ENCODE assay signal across 9 mouse cellular contexts in genomic region chr11:110450091-110450757, GRCm38 (mm10). TPM values are rescaled to one million over a fixed set of nuclear protein-coding genes. Genes with fewer than 3 reads are reported as not detected.
DNase-seq lines count a peak whose midpoint lies in the region; ATAC-seq lines count a peak whose summit lies in the region.
"Had no signal": no experiment of that assay in that cellular context is flagged by ENCODE, and none has a peak within 500 bp of the region (broad histone marks: within the 10 kb centered on the region; RNA-seq: fewer than 3 reads in every experiment).

No protein-coding gene starts in this region.

- H3K4me2 ChIP-seq in hindbrain, embryonic 12.5 days (replicated peaks), result no peak overlapping the region

- peaks cover 16% of the 10 kb centered on the region; the same call in 1 of the 2 replicates for H3K27me3 ChIP-seq in hindbrain, embryonic 12.5 days
- peaks cover 9% of the 10 kb centered on the region for H3K27me3 ChIP-seq in hindbrain, embryonic 10.5 days (ENCODE audit: insufficient read depth, poor library complexity, severe bottlenecking)

- H3K36me3 ChIP-seq in hindbrain, embryonic 12.5 days, result 0 out of 2 replicates have a peak, but pooled peaks cover 6% of the 10 kb centered on the region
- 0 out of 2 replicates have a peak, but pooled peaks cover 7% of the 10 kb centered on the region for H3K36me3 ChIP-seq in hindbrain, embryonic 10.5 days

- H3K27ac ChIP-seq in hindbrain, embryonic 12.5 days, result 0 out of 2 replicates have a peak overlapping the region, but pooled peaks have one; percentile 2
- H3K27ac ChIP-seq in hindbrain, embryonic 10.5 days, result no peak overlapping the region

- H3K4me3 ChIP-seq in hindbrain, embryonic 12.5 days, result no peak overlapping the region
- no peak overlapping the region for H3K4me3 ChIP-seq in hindbrain, embryonic 10.5 days
- H3K4me3 ChIP-seq: layer of hippocampus, adult 2 months had no signal

- no peak overlapping the region for H3K9ac ChIP-seq in hindbrain, embryonic 12.5 days

- 60% methylated on average over 15 of the region's 15 CpGs for WGBS in hindbrain, embryonic 12.5 days
- 75% methylated on average over 15 of the region's 15 CpGs for whole genome bisulfite sequencing in hindbrain, embryonic 10.5 days

- no peak for ATAC-seq in hindbrain, embryonic 12.5 days (ENCODE audit: low FRiP score)

- H3K9me3 ChIP-seq in hindbrain, embryonic 12.5 days (replicated peaks), result no peaks in the 10 kb centered on the region
- H3K9me3 ChIP-seq in hindbrain, embryonic 10.5 days, result no peaks in the 10 kb centered on the region

- no peak for DNase-seq in hindbrain, embryonic 10.5 days (ENCODE audit: low spot score)
- DNase-seq in MEL-GATA-1-ER (ENCODE audit: extremely low read depth, low read depth), result peak; percentile 71
- peak; percentile 26 to 44 for DNase-seq in gastrocnemius, postnatal 4 days (ENCODE audit: low spot score in 2 of 2)
- DNase-seq in kidney, postnatal 4 days, result peak; percentile 69 to 74
- no peak for DNase-seq in left cerebral cortex, adult 18-20 months (ENCODE audit: low spot score in 2 of 2)
- no peak for DNase-seq in yolk sac, embryonic 10.5 days (ENCODE audit: low spot score)
- DNase-seq in frontal cortex, postnatal 25 days (ENCODE audit: low spot score in 2 of 2), result no peak

- peaks cover 40% of the 10 kb centered on the region for H3K4me1 ChIP-seq in hindbrain, embryonic 12.5 days
- H3K4me1 ChIP-seq in hindbrain, embryonic 10.5 days (replicated peaks), result peaks cover 40% of the 10 kb centered on the region

RNA-seq across cellular contexts. Expression of gene Map2k6, which starts 51.3 kb away (rescaled TPM):
- 27.8 and 34.4 TPM in 2 replicates for polyA plus RNA-seq in hindbrain, embryonic 12.5 days (2016; fragmentation: Nextera tagmentation; extraction: Ambion mirVana)
- 30.5 and 31.8 TPM in 2 replicates for polyA plus RNA-seq in hindbrain, embryonic 10.5 days (2016; fragmentation: Nextera tagmentation; extraction: Ambion mirVana)
- 10 to 100 TPM; 13.8 to 16.4 TPM for total RNA-seq in gastrocnemius, postnatal 4 days (2021)
- 10 to 100 TPM; 22.0 to 23.2 TPM for total RNA-seq in left cerebral cortex, adult 18-20 months (2021)

Comparison
In these comparisons a context has a peak if more than half of its experiments do, and no peak if none do; other contexts are left out.
1. DNase-seq: peak in MEL-GATA-1-ER (single experiment), gastrocnemius, postnatal 4 days (2 of 2) and kidney, postnatal 4 days (2 of 2); none in hindbrain, embryonic 10.5 days (single experiment), left cerebral cortex, adult 18-20 months (0 of 2), yolk sac, embryonic 10.5 days (single experiment) and frontal cortex, postnatal 25 days (0 of 2).